Mouse (Mus musculus): Measurements from ENCODE around the gene Misp.

The Misp gene

DNA sequence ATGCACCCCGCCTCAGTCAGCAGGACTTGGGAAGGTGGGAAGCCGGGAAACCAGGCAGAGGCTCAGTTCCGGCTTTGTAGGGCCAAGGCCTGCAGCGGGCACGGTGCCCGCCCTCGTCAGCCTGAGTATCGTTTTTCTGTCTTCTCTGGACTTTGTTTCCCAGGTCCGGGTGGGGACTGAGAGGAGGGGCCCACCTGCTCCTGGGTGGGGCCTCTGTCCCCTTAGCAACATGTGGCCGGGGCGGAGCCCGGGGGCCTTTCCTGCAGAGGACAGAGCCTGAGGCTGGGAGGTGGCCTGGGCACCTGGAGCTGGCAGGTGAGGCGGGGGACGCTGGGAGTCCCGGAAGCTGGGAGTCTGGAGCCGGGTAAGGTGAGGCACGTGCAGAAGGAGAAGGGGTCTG, 1.6 kb downstream of the Misp start:
- DNase-seq (ENCODE audit: low spot score in 2 of 2) = no peak

DNA sequence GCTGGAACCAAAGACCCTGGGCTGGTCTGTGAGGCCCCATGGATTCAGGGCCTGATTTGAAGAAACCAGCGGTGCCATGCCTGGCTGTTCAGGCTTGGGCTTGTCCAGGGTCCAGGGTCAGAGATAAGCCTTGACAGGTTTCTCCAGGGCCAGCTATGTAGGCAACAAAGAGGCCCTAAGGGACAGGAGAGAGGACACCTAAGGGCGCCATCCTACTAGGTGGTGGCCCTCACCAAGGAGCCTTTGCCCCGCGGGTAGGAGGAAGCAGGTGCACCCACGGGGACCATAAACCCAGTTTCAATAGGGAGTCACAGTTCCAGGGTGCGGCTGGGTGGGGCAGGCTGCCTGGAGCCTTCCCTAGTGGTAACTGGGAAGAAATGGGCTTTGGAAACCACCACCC, 2.2 kb downstream of the Misp start:
- no peak for DNase-seq (ENCODE audit: low spot score in 2 of 2)

DNA sequence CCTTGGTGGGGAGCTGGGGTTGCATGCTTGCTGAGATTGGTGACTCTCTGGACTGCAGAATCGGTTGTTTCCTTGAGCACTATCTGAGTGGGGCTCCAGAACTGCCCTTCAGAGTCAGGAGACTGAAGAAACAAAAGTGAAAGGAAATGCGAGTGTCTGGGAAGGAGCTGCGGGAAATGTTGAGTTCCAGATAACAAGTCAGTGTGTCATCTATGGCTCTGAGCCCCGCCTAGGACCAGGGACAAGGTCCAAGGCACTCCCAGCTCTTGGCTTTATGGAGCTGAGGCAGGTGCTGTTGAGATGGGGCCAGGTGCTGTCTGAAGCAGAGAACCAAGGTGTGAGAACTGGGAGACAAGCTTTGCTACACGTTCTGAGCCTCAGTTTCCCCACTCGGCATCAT, 3.6 kb downstream of the Misp start:
- DNase-seq (ENCODE audit: low spot score in 2 of 2) = no peak

DNA sequence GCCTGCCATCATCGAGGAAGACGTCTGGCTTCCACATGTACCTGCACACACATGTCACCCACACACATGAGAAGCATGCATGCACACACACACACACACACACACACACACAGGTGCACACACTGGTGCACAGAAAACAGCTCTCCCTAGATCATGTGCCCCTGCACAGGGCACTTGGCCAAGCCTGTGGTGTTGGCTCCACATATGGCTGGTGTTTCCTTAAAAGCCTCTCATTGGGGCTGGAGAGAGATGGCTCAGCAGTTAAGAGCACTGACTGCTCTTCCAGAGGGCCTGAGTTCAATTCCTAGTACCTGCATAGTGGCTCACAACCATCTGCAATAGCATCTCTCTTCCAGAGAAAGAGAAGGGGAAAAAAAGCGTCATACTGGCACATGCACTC, 10.8 kb downstream of the Misp start:
- DNase-seq (ENCODE audit: low spot score in 2 of 2) = no peak

DNA sequence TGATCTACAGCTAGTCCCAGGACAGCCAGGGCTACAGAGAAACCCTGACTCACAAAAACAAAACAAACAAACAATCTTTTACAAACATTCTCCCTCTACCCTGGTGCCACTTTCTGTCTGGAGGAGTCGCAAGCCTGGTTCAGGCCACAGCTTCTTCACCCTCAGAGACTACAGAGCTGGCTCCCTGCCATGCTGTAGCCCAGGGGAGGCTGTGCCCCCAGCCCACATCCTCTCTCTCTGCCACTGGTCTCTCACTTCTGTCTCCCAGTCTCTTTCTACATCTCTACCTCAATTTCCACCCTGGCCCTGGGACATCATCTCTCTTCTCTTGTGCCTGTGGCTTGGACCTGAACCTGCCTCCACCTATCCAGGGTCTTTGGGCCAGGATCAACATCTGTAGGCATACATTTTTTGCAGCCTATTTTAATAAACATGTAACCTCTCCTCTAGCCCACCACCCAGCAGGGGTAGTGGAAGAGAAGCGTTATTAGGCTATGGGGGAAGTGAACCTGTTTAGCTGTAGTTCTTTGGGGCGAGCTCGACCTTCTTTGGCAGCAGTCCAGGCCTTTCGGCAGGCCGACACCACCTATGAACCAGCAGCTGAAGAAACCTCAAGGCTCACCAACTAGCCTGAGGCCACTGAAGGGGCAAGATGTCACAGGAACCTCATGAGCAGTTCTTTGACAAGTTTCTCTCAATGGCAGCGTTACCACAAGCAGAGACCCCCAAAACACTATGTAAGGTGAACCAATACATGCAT, 11.4 kb downstream of the Misp start:
- DNase-seq (ENCODE audit: low spot score in 2 of 2) = no peak

DNA sequence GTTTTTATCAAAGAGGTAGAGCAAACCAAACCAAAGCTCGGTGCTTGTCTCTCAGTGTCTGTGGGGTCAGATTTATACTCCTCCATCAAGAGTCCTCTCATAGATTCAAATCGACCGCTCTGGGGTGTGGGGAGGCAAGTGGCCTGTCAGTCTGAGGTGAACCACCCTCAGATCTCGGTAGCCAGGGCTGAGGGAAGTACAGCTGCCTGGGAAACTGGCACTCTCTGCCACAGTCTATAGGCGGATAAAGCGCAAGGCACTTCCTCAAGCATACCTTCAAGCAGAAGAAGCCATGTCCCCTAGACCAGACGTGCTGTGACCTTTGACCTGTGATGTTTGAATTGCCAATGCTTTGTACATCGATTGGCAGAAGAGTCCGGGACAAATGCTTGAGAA, 12.0 kb downstream of the Misp start:
- DNase-seq (ENCODE audit: low spot score in 2 of 2) = no peak

DNA sequence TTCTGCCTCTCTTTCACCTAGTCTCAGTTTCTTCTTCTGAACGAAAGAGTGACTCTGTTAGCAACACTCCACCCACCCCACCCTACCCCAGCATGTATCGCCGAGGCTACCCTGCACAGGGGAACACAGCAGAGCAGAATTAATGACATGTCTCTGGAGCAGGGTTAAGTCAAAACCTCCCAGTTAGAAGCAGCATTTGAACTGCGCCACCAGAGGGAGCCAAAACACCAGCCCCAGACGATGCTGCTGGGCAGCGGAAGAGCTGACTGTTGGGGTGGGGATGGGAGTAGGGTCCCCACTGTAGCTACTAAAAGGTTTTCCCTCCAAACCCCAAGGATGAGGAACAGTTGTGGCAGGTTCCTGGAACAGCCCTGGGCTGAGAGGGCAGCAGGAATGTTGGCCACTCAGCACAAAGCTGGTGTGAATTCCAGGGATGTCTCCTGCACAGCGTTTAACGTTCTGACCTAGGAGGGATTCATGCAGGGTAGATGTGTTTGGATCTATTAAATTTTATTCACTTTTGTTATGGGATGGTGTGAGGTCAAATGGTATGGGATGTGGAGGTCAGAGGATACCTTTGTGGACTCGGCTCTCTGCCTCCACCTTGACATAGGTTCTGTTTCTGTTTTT, 14.1 kb downstream of the Misp start:
- DNase-seq (ENCODE audit: low spot score in 2 of 2) = peak; percentile 62 to 77

DNA sequence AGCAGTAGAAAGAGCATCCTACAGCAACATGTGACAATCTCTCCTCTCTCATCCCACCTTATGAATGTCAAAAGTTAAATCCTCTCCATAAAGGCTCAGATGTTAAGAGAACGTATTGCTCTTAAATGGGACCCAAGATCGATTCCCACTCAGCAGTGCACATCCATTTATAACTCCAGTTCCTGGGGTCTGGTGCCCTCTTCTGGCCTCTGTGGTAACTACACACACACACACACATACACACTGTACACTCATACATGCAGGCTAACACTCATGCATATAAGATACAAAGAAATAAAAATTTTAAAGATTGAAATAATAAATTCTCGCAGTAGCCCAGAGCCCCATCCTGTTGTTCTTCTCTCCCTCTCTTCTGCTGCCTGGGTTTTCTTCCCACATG, 16.1 kb downstream of the Misp start:
- DNase-seq (ENCODE audit: low spot score in 2 of 2) = no peak

DNA sequence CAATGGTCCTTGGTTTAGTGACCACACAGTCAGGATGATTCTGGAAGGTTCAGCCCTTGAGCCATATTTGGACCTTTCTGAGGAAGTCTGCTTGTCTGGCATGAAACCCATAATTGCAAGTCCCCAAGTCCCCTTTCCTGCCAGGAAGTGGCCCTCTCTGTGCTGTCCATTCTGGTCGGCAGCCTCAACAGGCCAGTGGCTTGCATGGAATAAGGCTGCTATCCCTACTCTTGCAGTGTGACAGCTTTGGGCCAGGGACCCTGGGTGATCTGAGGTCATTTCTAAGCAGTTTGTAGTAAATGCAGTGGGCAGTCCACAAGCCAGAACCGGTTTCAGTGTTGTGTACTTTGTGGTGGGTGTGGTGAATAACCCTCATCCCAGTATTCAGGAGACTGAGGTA, 17.4 kb downstream of the Misp start:
- DNase-seq (ENCODE audit: low spot score in 2 of 2) = no peak

DNA sequence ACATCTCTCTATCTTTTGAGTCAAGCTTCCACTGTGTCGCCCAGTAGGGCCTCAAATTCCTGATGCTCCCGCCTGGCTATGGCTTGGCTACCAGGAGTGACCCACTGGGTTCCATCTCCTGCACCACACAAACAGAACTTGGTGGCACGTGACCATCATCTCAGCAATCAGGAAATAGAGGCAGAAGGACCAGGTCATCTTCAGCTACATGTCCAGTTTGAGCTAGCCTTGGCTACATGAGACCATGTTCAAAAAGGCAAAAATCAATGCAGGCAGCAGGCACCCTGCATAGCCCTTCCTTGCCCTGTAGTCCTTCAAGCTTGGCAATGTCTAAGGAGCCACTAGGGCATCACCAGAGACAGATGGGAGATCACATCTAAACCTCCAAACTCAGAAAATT, 19.3 kb downstream of the Misp start:
- no peak for DNase-seq (ENCODE audit: low spot score in 2 of 2)

DNA sequence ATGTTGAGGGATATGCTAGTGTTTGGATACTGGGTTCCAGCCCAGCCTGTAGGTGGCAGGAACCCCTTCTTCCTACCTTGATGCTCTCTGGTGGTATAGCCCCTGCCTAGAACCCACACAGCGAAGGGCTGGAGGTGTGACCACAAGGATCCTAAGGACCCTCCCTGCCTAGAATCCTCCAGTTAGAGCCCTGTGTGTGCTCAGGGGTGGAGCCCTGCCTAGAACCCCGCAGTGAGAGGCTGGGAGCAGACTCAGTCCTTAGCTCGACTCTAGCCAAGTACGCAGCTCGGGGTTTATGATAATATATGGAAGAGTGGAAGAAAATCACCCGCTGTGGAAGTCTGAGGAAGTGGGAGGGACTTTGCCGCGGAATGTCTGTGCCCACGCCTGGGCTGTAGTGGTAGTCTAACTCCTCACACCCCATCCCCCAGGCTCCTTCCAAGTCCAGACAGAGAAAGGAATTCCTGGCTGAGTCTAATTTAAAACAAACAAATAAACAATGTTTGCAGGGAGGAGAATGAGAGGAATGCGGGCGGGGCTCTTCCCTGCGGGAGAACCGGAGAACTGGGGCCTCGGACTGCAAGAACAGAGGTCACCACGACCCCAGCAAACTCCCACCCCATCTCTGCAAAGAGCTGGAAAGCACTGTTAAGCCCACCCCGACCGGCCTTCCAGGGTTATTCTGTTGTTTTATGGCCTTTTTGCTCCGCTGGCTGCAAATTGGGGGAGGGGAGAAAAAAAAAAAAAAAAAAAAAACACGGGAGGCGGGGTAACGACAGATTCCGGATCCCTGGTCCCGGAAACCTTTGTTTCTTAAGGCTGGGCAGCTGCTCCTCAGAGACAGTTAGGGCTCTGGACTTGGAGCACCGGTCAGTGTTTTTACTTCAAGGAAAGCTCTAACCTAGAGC, 20.1 kb downstream of the Misp start:
- no peak for DNase-seq (ENCODE audit: low spot score in 2 of 2)

DNA sequence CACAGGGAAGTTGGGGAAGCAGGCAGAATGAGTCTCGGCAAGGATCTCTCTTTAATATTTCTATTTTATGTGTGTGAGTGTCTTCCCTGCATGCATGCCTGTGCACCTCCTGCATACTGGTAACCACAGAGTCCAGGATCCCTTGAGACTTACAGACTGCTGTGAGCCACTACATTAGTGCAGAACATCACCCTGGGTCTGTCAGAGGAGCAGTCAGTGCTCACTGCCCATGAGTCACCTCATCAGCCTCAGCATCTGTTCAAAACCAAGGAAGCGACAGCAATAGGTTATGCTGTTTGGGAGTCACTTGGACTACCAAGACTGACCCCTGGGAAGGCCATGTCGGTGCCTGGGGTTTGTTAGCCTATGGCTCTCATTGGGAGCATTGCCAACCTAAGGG, 21.5 kb downstream of the Misp start:
- no peak for DNase-seq (ENCODE audit: low spot score in 2 of 2)

DNA sequence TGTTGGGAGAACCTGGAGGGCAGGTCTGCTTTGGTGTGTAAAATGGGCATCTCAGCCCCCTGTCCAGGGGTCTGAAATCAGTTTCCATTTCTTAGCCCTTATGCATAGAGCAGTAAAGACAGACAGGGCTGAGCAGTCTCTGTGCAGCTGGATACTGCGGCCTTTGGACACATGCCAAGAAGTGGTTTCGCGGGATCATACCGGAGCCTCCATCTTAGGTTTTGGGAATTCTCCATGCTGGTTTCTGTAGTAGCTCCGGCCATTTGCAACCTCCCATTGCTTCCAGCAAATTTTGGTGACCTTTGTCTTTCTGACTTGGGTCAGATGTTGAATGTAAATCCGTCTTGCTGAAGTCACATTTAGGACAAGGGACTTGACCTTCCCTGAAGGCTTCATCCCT, 22.7 kb downstream of the Misp start:
- no peak for DNase-seq (ENCODE audit: low spot score in 2 of 2)

DNA sequence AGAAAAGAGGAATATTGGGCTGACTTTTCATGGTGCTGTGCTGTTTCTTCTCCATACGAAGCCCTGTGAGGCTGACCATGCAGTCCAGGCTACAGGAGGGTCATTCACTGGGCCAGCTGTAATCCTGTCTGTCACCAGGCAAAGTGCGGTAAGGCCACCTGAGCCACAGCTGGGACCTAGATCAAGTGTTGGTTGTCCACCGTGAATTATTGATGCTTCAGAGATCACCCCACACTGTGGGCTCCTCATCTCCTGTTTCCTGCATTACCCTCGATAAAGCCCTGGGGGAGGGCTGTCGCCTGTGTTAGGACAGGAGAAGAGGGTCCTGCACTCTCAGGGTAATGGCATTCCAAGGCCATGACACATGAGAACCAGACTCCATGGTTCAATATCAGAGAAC, 25.8 kb downstream of the Misp start:
- DNase-seq (ENCODE audit: low spot score in 2 of 2) = no peak

DNA sequence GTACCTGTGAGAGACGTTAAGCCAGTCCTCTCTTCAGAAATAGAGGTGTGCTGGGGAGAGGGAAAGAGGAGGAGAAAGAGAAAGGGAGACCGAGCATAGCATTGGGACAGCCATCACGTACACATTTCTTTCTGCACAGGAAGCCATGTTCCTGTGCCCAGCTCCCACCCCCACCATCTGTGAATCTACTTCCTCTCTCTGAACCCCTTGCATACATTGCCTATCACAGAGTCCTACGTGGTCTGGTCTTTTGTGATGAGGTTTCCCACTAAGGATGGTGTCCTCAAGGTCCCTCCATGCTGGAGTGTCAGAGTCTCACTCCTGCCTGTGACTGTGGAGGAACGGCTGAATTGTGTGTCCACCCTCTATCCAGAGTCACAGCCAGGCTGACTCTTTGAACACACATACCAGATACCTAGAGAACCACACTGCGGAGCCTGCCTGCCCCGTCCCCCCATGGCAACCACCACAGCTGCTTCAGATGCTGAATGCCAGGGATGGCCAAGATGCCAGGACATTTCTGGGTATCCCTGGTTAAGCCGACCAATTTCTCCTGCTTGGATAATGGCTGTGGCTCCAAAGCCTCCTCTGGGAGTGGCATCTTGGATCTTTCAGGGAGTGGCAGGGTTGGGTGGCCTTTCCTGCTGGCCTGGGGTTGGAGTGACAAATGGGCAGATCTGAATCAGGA, 29.3 kb downstream of the Misp start:
- no peak for DNase-seq (ENCODE audit: low spot score in 2 of 2)

DNA sequence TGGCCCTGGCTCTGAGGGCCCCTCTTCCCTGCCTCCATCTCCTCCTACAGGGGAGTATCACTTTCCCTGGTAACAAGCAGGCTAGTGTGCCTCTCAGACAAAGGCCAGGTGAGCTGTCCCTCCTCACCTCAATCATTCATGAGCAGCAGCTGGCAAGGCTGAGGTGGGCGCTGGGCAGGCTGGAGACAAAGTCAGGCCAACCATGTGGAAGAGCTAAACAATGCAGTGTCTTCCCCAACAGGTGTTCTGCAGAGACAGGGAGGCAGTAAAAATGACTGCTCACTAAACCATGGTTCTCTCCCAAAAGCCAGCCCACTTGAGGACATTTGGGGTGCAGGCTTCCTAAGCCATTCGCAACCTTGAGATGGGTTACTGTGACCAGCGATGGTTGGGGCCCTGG, 30.9 kb downstream of the Misp start:
- DNase-seq (ENCODE audit: low spot score in 2 of 2) = no peak

DNA sequence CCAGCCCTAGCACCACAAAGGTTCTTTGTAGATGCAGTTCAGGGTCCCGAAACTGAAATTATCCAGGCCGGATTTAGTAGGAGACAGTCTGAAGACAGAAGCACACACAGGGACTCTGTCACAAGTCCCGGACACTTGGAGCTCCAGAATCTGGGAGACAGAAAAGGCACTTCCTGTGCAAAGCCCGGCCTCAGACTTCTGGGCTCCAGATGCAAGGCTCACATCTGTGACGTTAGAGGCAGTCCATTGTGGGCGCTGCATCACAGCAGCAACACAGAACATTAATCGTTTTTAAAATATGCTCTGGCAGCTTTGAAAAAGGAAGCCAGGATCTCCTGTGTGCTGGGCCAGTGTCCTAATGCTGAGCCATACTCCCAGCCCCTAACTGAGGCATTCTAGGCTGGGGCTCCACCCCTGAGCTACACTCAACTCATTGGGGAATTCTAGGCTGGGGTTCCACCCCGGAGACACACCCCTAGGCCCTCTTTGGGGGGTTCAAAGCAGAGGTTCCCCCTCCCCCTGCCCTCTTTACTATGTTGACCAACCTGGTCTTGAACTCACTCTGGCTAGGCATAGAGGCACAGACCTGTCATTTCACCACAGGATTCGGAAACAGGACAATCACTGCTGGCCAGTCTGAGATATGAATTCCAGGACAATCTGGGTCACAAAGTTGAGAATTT, 31.5 kb downstream of the Misp start:
- DNase-seq (ENCODE audit: low spot score in 2 of 2) = no peak

DNA sequence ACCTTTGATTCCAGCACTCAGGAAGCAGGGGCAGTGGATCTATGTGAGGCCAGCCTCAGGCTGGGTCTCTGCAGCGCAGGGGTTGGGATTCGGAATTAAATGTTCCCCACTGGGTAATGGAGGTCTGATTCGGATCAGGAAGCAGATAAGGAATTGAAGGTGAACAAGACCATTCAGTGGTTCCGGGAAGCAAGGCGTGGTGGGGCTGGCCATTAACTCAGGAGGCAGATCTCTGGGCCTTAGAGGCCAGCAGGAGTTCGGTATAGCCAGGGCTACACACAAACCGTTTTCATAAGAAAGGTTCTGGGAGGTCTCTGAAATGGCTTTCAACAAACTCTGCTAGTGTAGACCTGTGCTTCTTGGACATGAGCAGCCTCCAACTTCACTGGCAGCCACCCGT, 32.0 kb downstream of the Misp start:
- no peak for DNase-seq (ENCODE audit: low spot score in 2 of 2)

DNA sequence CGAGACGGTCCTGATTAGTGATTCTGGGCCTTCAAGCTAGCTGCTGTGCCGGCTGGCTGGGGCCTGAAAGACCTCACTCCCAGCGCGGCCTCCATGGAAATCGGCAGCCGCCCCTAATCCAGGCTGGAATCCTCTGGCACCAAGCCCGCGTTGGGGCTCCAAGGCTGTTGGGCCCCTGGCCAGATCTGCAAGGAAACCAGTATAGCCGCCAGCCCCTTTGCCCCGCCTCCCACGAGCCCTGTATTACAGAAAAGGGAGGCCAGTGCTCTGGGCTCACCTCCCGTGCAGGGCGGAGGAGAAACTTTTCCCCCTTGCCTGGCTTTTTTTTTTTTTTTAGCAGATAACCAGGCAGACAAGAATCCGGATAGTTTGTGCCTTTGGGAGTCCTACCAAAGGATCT, 32.6 kb downstream of the Misp start:
- peak; percentile 95 to 98 for DNase-seq (ENCODE audit: low spot score in 2 of 2)

DNA sequence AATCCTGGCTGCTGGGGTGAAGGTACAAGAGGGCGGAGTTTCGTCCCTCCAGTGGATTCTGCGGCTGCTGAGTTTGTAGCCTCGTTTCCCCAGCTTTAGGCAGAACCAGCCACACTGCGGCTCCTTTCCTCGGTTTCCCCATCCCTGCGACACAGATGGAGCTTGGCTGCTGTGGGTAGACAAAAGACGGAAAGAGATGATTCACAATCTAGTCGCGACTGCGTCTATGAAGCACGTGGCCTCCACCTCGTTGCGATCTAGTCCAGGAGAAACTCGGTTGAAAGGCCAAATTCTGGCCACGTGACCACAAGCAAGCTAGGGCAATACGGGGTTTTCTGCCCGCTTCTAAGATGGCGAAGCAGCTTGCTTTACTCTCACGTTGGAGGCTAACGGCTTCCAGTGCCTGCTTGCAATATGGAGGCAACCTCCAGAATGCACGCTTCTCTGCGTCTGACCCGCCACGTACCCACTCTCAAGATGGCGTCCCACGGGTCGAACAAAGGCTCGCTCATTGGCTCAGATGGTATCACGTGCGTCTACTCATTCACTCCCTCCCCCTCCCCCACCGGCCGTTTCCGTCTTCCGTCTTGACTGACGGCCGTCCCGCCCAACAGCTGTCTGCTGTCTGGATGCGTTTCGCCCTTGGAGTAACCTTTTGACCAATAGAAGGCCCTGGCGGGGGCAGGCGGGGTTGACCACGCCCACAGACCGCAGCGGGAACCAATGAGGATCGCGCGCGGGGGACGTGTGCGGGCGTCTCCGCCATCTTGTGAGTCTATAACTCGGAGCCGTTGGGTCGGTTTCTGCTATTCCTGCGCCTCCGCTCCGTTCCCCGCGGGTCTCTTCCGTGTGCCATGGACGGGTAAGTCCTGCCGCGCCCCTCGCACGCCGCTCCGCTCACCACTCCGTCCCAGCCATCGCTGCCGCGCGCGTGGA, 33.3 kb downstream of the Misp start, which contains the start of gene Ptbp1:
TSS of gene Ptbp1 (plus strand) at position 568 of the 936 bp plus-strand sequence.
- DNase-seq (ENCODE audit: low spot score in 2 of 2) = peak; percentile 98 to 100
